Mouse (Mus musculus): ENCODE measurements around the gene Slc16a8. TPM values are rescaled to one million over a fixed set of nuclear protein-coding genes. Genes with fewer than 3 reads are reported as not detected.
A peak's percentile ranks its signal among the peaks of the same experiment; 100 is the strongest.

The Slc16a8 gene
- total and polyA plus RNA-seq, 3 experiments = 0.08 to 0.83 TPM; not detected in 1

- TF ChIP-seq RCOR1 (conservative IDR thresholded peaks at IDR 0.05; ENCODE audit: low read depth, low read length) (no peak), JUND (conservative IDR thresholded peaks at IDR 0.05; ENCODE audit: low read depth, low read length) (no peak), NRF1 (IDR thresholded peaks at IDR 0.05; ENCODE audit: low read depth, low read length) (peak; percentile 33; the same call in 1 of the 2 replicates), MAX (IDR thresholded peaks at IDR 0.05; ENCODE audit: low read length) (peak; percentile 91), IRF4 (IDR thresholded peaks at IDR 0.05; ENCODE audit: low read depth, low read length) (0 out of 2 replicates have a peak, but pooled peaks have one; percentile 15), KAT2A (IDR thresholded peaks at IDR 0.05; ENCODE audit: insufficient replicate concordance, low read length) (0 out of 2 replicates have a peak, but pooled peaks have one; percentile 53), HCFC1 (IDR thresholded peaks at IDR 0.05; ENCODE audit: low read depth, low read length) (peak; percentile 66), ZMIZ1 (IDR thresholded peaks at IDR 0.05; ENCODE audit: low read depth, low read length) (peak; percentile 84; the same call in 1 of the 2 replicates), POLR2AphosphoS2 (IDR thresholded peaks at IDR 0.05; ENCODE audit: low read depth, low read length) (peak; percentile 44; the same call in 1 of the 2 replicates), SMC3 (IDR thresholded peaks at IDR 0.05; ENCODE audit: low read depth, low read length) (no peak), ZNF384 (IDR thresholded peaks at IDR 0.05; ENCODE audit: low read depth, low read length) (no peak), BHLHE40 (IDR thresholded peaks at IDR 0.05; ENCODE audit: low read depth, low read length) (peak; percentile 75), RAD21 (IDR thresholded peaks at IDR 0.05; ENCODE audit: low read depth, low read length) (no peak), ETS1 (conservative IDR thresholded peaks at IDR 0.05; ENCODE audit: low read depth, low read length) (peak; percentile 52; the same call in 1 of the 2 replicates), TCF12 (IDR thresholded peaks at IDR 0.05; ENCODE audit: low read depth, low read length) (peak; percentile 78), USF1 (IDR thresholded peaks at IDR 0.05; ENCODE audit: low read depth, low read length) (peak; percentile 80)
These were observed 45.7 kb downstream of the Slc16a8 start (continued) for GRCm38 (mm10) chr15:79208758-79209439.

DNA sequence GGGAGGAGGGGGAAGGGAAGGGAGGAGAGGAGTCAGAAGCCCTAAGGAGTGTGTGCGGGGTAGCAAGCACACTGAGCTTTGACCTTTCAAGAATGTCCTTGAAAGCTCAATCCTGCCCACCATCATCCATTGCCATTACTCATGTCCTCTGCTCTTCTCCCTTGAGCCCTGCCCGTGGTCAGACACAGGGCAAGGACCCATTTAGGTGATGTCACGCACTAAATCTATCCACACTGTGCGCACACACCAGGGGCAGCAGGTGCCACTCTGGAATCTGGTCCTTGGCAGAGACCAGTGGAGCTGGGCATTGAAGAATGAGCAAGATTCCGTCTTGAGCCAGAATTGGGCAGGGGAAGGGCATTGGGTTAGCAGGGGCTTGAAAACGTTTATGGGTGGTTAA, 46.4 kb downstream of the Slc16a8 start:
- TF ChIP-seq ZKSCAN1 (IDR thresholded peaks at IDR 0.05; ENCODE audit: borderline replicate concordance, low read depth, low read length) (peak; percentile 34; the same call in 1 of the 2 replicates), CHD2 (IDR thresholded peaks at IDR 0.05; ENCODE audit: low read length) (no peak)
- peaks cover 9% of the 10 kb centered on the region for H3K79me2 ChIP-seq (replicated peaks; ENCODE audit: control insufficient read depth, extremely low read depth, insufficient read depth, poor library complexity, severe bottlenecking)
- peaks cover 2% of the 10 kb centered on the region for H3K27me3 ChIP-seq (replicated peaks)
- dilution Hi-C loops (cut with MboI; ENCODE audit: extremely low pct_ligation_motif_present, extremely low pct_unique_long_range_greater_than_20kb, low sequenced_read_pairs) (no loop called here), in situ Hi-C loops (cut with MboI; ENCODE audit: low pct_ligation_motif_present, low pct_unique_long_range_greater_than_20kb, low sequenced_read_pairs) (no loop called here)
- H3K9me3 ChIP-seq (replicated peaks; ENCODE audit: low read length) = no peaks in the 10 kb centered on the region
- H3K4me1 ChIP-seq (ENCODE audit: control insufficient read depth in 1 of 2, insufficient read depth in 2 of 2) = peaks cover 8 to 40% of the 10 kb centered on the region in 2 experiments
- DNase-seq (ENCODE audit: extremely low read depth) = no peak
- no peak overlapping the region for H3K9ac ChIP-seq (ENCODE audit: insufficient read depth, low read depth)
- no peak overlapping the region for H3K4me2 ChIP-seq (ENCODE audit: insufficient read depth, low read depth, poor library complexity, severe bottlenecking)
- H3K27ac ChIP-seq (ENCODE audit: insufficient read depth, low read depth) = no peak overlapping the region
- H3K36me3 ChIP-seq (replicated peaks in 1 of 2; ENCODE audit: control insufficient read depth in 1 of 2, insufficient read depth in 1 of 2, low read length in 1 of 2) = peaks cover 11 to 30% of the 10 kb centered on the region in 2 experiments
- H3K4me3 ChIP-seq (replicated peaks in 1 of 3; ENCODE audit: low read depth in 2 of 3, low read length in 2 of 3, poor library complexity in 1 of 3) = no peak overlapping the region
